Mouse (Mus musculus) right cerebral cortex, adult 18-20 months (tissue): ENCODE measurements at regions not wholly inside any gene's neighbourhood (a gene's known extent, or its start where the extent isn't known, plus 50 kb on each side); places are given as distances from the start of the nearest gene placed in this dataset.
A peak's percentile ranks its signal among the peaks of the same experiment; 100 is the strongest.

Experiments used
- DNase-seq: peaks from one replicate; pipeline ENCODE4 v3.0.0; 2022; ENCODE audit warnings: mixed read lengths

- DNase-seq, result no peak
Observed at GRCm38 (mm10) chr15:67899772-67900171, 1399.1 kb upstream of the Lrrc6 start.

DNA sequence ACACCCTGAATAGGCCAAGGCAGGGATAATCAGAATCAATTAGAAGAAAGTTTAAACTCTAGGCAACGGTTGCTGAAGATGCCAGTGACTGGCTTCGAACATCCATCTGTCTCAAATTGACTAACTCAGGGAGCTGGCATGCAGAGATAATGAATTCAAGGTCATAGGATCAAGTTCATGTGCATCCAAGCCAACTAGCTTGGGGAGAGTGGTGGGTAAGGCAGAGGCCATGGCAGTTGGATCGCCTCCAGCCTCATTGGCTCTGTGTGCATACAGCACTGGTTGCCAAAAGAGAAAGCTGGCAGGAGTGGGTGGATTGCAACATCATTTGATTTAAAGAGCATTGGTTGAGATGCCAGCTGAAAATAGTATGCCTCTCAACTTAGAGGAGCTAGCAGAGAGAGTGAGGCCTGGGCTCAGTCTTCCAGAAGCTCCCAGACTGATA lies 1398.3 kb upstream of the Lrrc6 start:
- peak; percentile 73 for DNase-seq

- DNase-seq, result no peak
Observed at GRCm38 (mm10) chr15:67892066-67892465, 1391.4 kb upstream of the Lrrc6 start.

GRCm38 (mm10) chr15:67890612-67891304 lies 1390.0 kb upstream of the Lrrc6 start:
- no peak for DNase-seq

DNA sequence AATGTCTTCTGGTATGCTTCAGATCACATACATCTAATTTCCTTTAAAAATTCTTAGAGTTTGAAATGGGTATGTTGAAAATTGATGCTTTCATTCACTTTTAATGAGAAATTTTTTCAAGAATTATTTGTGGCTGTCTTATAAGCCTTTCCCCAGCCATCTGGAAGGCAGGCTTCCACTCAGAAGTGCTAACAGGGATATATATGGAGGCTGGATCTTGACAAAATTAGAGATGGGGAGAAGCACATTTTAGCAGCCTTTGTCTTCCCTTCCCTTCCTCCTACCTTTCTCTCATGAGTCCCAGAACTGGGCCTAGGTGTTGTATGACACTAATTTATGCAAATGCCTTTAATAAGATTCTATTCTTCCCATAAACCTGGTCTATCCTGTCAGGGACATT lies 1387.8 kb upstream of the Lrrc6 start:
- peak; percentile 22 for DNase-seq

- DNase-seq, result no peak
Observed at GRCm38 (mm10) chr15:67855291-67855690, 1354.6 kb upstream of the Lrrc6 start.

DNA sequence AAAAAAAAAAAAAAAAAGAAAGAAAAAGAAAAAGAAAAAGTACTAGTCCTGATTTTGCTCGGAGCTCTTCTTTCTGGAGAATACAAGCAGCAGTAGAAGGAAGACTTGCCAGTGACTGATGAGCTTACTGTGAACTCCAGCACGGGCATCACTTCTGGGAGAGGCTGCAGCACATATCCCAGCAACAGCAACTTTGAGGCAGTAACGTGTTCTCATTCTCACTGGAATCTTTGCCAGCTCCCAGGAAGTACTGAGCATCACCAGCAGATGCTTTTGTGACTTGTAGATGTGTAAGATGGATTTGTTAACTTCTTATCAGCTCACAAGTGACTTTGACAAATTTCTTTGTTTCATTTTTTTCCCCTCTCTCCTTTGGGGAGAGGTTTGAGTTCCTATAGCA lies 1349.4 kb upstream of the Lrrc6 start:
- peak; percentile 45 for DNase-seq

- DNase-seq, result no peak
Observed at GRCm38 (mm10) chr15:67845707-67846106, 1345.0 kb upstream of the Lrrc6 start.

GRCm38 (mm10) chr15:67840671-67841070 lies 1340.0 kb upstream of the Lrrc6 start:
- DNase-seq, result peak; percentile 80

GRCm38 (mm10) chr15:67825796-67826484 lies 1325.2 kb upstream of the Lrrc6 start:
- DNase-seq, result no peak

GRCm38 (mm10) chr15:67823226-67823625 lies 1322.5 kb upstream of the Lrrc6 start:
- no peak for DNase-seq

- no peak for DNase-seq
Observed at GRCm38 (mm10) chr15:67799871-67800270, 1299.2 kb upstream of the Lrrc6 start.

- DNase-seq, result no peak
Observed at GRCm38 (mm10) chr15:67795578-67795977, 1294.9 kb upstream of the Lrrc6 start.

GRCm38 (mm10) chr15:67792822-67793221 lies 1292.1 kb upstream of the Lrrc6 start:
- DNase-seq, result no peak

GRCm38 (mm10) chr15:67788587-67788986 lies 1287.9 kb upstream of the Lrrc6 start:
- no peak for DNase-seq

GRCm38 (mm10) chr15:67785583-67785982 lies 1284.9 kb upstream of the Lrrc6 start:
- DNase-seq, result no peak

GRCm38 (mm10) chr15:67783754-67784153 lies 1283.0 kb upstream of the Lrrc6 start:
- DNase-seq, result no peak

DNA sequence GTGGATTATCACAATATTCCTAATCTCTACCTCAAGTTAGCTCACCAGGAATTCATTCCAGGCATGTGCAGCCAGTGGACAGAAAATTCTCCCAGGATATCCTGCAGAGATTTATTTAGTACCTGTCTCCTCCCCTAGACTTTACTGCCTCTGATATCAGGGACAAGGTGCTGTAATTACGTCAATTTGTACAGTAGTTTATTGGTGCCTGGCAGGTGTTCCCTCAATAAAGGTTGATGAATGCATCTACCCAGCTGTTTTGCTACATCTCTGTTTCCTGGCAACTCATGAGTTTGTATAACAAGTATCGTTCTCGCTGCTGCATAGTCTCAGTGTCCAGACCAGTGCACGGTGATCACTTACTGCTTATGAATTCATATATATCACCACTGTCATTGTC lies 1281.8 kb upstream of the Lrrc6 start:
- DNase-seq, result no peak

- DNase-seq, result peak; percentile 12
Observed at GRCm38 (mm10) chr15:67780856-67781255, 1280.1 kb upstream of the Lrrc6 start.

DNA sequence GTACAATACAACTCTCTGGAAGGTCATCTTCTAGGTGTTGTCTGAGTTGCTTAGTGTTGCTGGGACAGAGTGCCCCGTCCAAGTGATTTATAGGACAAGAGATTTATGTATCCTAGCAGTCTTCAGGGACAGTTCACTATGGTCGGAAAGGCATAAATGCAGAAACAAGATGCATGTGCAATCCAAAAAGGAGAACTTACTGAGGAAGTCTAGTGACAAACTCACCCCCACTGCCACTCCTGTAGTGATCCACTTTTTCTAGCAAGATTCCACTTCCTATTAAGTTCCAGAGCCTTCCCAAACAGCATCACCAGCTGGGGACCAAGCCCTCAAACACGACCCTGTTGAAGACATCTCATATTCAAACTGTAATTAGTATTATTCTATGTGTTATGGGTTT lies 1266.9 kb upstream of the Lrrc6 start:
- DNase-seq, result no peak

- DNase-seq, result peak; percentile 35
Observed at GRCm38 (mm10) chr15:67759221-67759620, 1258.5 kb upstream of the Lrrc6 start.

- no peak for DNase-seq
Observed at GRCm38 (mm10) chr15:67750582-67750981, 1249.9 kb upstream of the Lrrc6 start.

DNA sequence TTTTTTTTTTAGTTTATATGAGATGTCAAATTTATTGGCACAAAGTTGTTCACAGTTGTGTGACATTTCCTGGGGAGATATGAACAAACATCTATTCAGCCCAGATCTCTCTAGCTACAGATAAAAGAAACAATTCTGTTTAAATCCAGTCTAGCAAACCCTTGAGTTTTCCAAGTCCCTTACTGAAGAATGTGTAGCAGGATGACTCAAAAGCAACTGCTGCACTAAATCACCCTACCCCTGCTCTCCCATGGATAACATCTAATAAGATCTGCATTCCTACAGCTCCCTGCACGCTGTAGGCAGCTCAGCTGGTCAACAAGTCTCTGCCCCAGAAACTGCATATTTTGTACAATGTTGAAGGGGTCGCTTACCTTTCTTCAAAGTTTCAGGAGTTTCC lies 1242.6 kb upstream of the Lrrc6 start:
- no peak for DNase-seq

DNA sequence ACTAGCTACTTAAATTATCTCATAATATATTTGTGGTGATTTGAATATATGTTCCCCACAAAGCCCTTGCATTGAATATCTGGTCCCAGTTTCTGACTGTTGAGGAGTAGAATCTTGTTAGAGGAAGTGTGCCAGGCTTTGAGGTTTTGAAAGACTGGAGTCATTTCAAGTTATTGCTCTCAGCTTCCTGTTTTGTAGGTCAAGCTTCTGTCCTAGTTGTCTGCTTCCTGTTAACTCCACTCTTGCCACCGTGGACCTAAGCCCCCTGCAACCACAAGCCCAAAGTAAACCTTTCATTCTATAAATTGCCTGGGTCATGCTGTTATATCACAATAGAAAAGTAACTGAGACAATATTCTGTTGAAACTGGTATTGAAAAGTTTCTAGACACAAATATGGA lies 1232.3 kb upstream of the Lrrc6 start:
- DNase-seq, result no peak

GRCm38 (mm10) chr15:67729492-67729891 lies 1228.8 kb upstream of the Lrrc6 start:
- DNase-seq, result no peak
